Mouse (Mus musculus) megakaryocyte, embryonic 14.5 days (primary cell): Measurements from ENCODE around the gene Pth2. TPM values are rescaled to one million over a fixed set of nuclear protein-coding genes. Genes with fewer than 3 reads are reported as not detected.

Experiments used
- H3K27me3 ChIP-seq: replicated peaks from 2 replicates; pipeline ENCODE3; 2012; ENCODE audit warnings: inconsistent platforms
- H3K36me3 ChIP-seq: replicated peaks from 2 replicates; pipeline ENCODE3; 2012; ENCODE audit warnings: low read length, inconsistent platforms, mixed read lengths
- H3K4me1 ChIP-seq: 2 replicates; pipeline ENCODE4 v1.6.1; 2012; ENCODE audit warnings: inconsistent platforms
- H3K4me3 ChIP-seq: replicated peaks from 2 replicates; pipeline ENCODE3; 2012; ENCODE audit warnings: moderate library complexity, mild to moderate bottlenecking, inconsistent platforms
- H3K9me3 ChIP-seq: 2 replicates; pipeline ENCODE4 v1.6.1; 2012; ENCODE audit warnings: inconsistent platforms
- FLI1 ChIP-seq: IDR thresholded peaks from 2 replicates; pipeline ENCODE4 v1.6.1; 2012; ENCODE audit warnings: low read length, inconsistent platforms, mixed read lengths
- GATA1 ChIP-seq: IDR thresholded peaks from 3 replicates; pipeline ENCODE4 v1.6.1; 2012; ENCODE audit warnings: mixed read lengths, low read length, inconsistent platforms, borderline replicate concordance
- polyA plus RNA-seq: library from polyadenylated mRNA; stranded (reverse); fragments of >175 nt; gene quantifications from 2 replicates; pipeline ENCODE4 v1.2.3, GENCODE M21; 2012; ENCODE audit warnings: low replicate concordance; ENCODE audit not compliant: insufficient read depth

Gene Pth2
- polyA plus RNA-seq, 1 experiment = not detected

- Histone ChIP-seq H3K36me3 (no peaks in the 10 kb centered on the region), H3K27me3 (peaks cover 99% of the 10 kb centered on the region), H3K4me1 (peaks cover 47% of the 10 kb centered on the region), H3K9me3 (no peaks in the 10 kb centered on the region), H3K4me3 (peak overlapping the region; percentile 87)
- no peak for TF ChIP-seq FLI1
- TF ChIP-seq GATA1 = no peak
Observed at GRCm38 (mm10) chr7:45182199-45182601, 1.4 kb downstream of the Pth2 start.

- Histone ChIP-seq H3K36me3 (no peaks in the 10 kb centered on the region), H3K4me3 (peak overlapping the region; percentile 87), H3K4me1 (peaks cover 48% of the 10 kb centered on the region), H3K9me3 (no peaks in the 10 kb centered on the region), H3K27me3 (peaks cover 98% of the 10 kb centered on the region)
- TF ChIP-seq FLI1 (no peak), GATA1 (no peak)
Observed at GRCm38 (mm10) chr7:45182606-45183005, 1.8 kb downstream of the Pth2 start.

- Histone ChIP-seq H3K36me3 (no peaks in the 10 kb centered on the region), H3K9me3 (no peaks in the 10 kb centered on the region), H3K27me3 (peaks cover 98% of the 10 kb centered on the region), H3K4me1 (peaks cover 50% of the 10 kb centered on the region), H3K4me3 (no peak overlapping the region)
- TF ChIP-seq GATA1 (no peak), FLI1 (no peak)
Observed at GRCm38 (mm10) chr7:45183672-45184071, 2.9 kb downstream of the Pth2 start.

- H3K4me3 ChIP-seq = no peak overlapping the region
- peaks cover 98% of the 10 kb centered on the region for H3K27me3 ChIP-seq
- H3K9me3 ChIP-seq = no peaks in the 10 kb centered on the region
- peaks cover 64% of the 10 kb centered on the region for H3K4me1 ChIP-seq
- TF ChIP-seq GATA1 (no peak), FLI1 (no peak)
- no peaks in the 10 kb centered on the region for H3K36me3 ChIP-seq
Observed at GRCm38 (mm10) chr7:45185921-45186320, 5.1 kb downstream of the Pth2 start.

GRCm38 (mm10) chr7:45189600-45189999 is 8.8 kb downstream of the Pth2 start:
- Histone ChIP-seq H3K36me3 (no peaks in the 10 kb centered on the region), H3K4me1 (peaks cover 51% of the 10 kb centered on the region), H3K4me3 (no peak overlapping the region), H3K27me3 (peaks cover 96% of the 10 kb centered on the region), H3K9me3 (no peaks in the 10 kb centered on the region)
- no peak for TF ChIP-seq GATA1
- TF ChIP-seq FLI1 = no peak

GRCm38 (mm10) chr7:45190186-45190585 is 9.4 kb downstream of the Pth2 start:
- no peak overlapping the region for H3K4me3 ChIP-seq
- peaks cover 96% of the 10 kb centered on the region for H3K27me3 ChIP-seq
- no peaks in the 10 kb centered on the region for H3K36me3 ChIP-seq
- TF ChIP-seq FLI1 (no peak), GATA1 (no peak)
- peaks cover 49% of the 10 kb centered on the region for H3K4me1 ChIP-seq
- H3K9me3 ChIP-seq = no peaks in the 10 kb centered on the region

GRCm38 (mm10) chr7:45191161-45191560 is 10.4 kb downstream of the Pth2 start:
- H3K27me3 ChIP-seq = peaks cover 96% of the 10 kb centered on the region
- H3K4me1 ChIP-seq = peaks cover 57% of the 10 kb centered on the region
- no peaks in the 10 kb centered on the region for H3K36me3 ChIP-seq
- H3K4me3 ChIP-seq = no peak overlapping the region
- no peak for TF ChIP-seq FLI1
- TF ChIP-seq GATA1 = no peak
- no peaks in the 10 kb centered on the region for H3K9me3 ChIP-seq

GRCm38 (mm10) chr7:45191803-45192363 is 11.1 kb downstream of the Pth2 start:
- peaks cover 58% of the 10 kb centered on the region for H3K4me1 ChIP-seq
- H3K36me3 ChIP-seq = no peaks in the 10 kb centered on the region
- H3K9me3 ChIP-seq = no peaks in the 10 kb centered on the region
- TF ChIP-seq FLI1 = no peak
- TF ChIP-seq GATA1 = no peak
- H3K4me3 ChIP-seq = no peak overlapping the region
- H3K27me3 ChIP-seq = peaks cover 96% of the 10 kb centered on the region

GRCm38 (mm10) chr7:45192585-45193310 is 12.0 kb downstream of the Pth2 start:
- Histone ChIP-seq H3K9me3 (no peaks in the 10 kb centered on the region), H3K27me3 (peaks cover 97% of the 10 kb centered on the region), H3K36me3 (no peaks in the 10 kb centered on the region), H3K4me3 (no peak overlapping the region), H3K4me1 (peaks cover 62% of the 10 kb centered on the region)
- no peak for TF ChIP-seq GATA1
- no peak for TF ChIP-seq FLI1

GRCm38 (mm10) chr7:45193406-45193805 is 12.6 kb downstream of the Pth2 start:
- H3K4me1 ChIP-seq = peaks cover 69% of the 10 kb centered on the region
- H3K36me3 ChIP-seq = no peaks in the 10 kb centered on the region
- no peak for TF ChIP-seq GATA1
- no peak for TF ChIP-seq FLI1
- H3K27me3 ChIP-seq = peaks cover 93% of the 10 kb centered on the region
- no peaks in the 10 kb centered on the region for H3K9me3 ChIP-seq
- H3K4me3 ChIP-seq = no peak overlapping the region
